Mouse (Mus musculus) testis, postnatal 10 days (tissue): ENCODE measurements around the gene Abhd17b.
"Not testable (repeated sequence)": the region's sequence is repeated elsewhere in the genome, so short reads cannot be mapped to it uniquely, and the experiment has no call there.

Experiments used
- DNase-seq: peaks from one replicate; pipeline ENCODE4 v3.0.0; 2021; ENCODE audit warnings: low spot score

The Abhd17b gene

DNA sequence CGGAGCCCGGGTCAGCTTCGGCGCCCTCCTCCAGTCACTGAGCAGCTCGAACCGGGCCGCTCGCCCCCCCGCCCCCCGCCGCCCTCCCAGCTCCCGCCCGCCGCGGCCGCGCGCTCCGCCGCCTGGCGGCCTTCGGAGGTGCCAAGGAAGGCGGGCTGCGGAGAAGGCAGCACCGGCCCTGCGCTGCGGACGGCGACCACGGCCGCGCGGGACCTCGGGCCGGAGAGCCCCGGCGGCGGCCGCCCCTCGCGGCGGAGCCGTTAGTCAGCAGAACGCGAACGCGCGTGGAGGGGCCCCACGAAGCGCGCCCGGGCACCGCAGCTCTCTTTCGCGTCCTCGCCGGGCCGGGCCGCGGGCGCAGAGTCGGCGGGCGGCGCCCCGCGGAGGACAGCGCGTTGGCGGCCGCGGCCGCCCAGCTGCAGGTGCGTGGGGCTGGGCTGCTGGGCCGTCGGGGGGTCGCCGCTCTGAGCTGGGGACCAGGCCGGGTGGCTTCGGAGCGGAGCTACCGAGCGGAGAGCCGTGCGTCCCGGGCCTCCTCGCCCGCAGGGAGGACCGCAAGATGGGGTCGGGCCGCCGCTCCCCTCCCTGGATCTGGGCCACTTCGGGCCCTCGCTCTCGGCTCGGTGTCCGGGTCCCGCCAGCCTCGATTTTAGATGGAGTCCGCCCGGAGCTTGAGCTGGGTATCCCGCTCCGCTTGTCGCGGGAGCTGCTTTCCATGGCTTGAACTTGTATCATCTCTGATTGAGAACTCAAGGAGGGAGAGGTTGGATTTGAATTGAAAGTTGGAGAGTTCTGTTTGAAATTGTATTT, at the start of gene Abhd17b:
Gene Abhd17b, plus strand, starts transcription at position 14 of the 810 bp plus-strand sequence.
- peak; percentile 74 for DNase-seq

- DNase-seq = no peak
Measured at GRCm38 (mm10) chr19:21603836-21604235, 49.1 kb upstream of the Abhd17b start.

DNA sequence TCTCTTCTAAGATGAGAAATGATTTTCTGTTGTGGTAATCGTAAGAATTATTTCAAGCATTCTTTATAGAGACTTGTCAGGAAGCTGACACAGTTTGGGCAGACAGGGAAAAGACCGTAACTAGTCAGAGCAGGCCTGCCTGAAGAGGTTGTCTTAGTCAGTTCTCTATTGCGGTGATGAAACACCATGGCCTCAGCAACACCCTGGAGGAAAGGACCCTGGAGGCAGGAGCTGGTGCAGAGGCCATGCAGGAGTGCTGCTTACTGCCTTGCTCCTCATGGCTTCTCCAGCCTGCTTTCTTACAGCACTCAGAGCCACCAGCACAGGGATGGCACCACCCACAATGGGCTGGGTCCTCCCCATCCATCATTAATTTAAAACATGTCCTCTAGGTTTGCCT, 47.7 kb upstream of the Abhd17b start:
- DNase-seq = no peak

GRCm38 (mm10) chr19:21610240-21610639, 42.7 kb upstream of the Abhd17b start:
- DNase-seq = no peak

DNA sequence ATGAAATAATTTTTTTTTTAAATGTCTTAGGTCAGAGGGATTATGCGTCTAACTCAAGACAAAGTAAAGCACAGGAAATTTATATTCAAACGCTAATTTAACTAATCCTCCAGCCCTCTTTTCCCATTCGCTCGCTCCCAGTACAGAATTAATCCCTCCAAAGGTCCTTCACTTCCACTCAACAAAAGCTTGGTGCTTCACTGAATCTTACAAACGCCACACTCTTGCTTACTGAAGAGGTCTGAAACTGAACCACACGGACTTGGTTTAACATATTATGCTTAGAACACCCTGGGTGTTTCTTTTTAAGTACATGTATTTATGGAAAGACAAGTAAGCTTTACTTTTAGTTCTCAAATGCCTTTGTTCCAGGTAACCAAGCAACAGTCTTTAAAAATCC, 41.7 kb upstream of the Abhd17b start:
- no peak for DNase-seq

DNA sequence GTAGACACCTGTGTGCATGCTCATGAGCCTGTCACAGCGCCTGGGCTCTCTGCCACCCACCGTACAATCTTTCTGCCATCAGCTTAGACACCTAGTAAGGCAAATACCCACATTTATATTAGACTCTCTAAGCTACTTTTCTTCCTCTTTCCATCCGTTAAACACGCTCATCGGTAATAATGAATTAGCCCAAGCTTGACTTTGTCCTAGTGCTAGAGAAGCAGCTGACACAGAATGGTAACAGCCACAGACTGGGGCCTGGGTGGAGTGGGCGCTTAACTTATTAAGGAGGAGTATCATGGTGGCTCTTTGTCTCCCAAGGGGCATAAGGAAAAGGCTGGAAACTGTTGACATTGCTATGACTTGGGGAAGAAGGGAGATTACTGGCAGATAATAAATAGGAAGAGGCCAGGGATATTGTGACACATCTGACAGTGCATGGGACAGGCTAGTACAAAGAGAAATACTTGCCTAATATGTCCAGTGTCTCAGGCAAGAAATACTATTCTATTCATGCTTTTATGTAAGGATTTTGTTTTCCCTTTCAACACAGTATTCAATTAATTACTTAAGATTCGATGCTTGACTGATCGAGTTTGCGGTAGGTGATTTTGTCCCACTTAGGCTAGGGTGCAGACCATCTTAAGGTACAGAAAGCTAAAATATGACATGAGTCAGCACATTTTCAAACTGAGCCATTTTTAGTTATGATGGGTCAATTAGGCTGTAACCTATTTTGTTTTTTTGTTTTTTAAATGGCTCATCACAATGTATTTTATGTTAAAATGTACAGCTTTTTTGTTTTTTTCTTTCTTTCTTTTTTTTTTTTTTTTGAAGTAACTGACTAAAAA, 41.0 kb upstream of the Abhd17b start:
- no peak for DNase-seq

DNA sequence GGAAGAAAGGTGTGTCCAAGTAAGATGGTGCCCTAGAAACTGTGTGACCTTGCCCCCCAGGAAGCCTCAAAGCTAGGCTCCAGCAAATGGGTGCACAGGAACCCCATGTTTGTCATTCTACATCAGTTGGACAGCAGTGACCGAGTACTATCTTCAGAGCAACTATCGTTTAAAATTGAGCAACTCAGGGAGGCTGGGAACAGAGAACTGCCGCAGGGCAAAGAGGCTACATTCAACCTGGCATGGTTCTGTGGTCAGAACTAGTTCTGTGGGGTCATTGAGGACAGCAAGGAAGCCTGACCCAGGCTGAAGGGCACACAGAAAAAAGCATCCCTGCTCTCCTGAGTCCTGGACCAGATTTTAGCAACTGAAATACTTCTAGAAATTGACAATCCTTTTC, 37.2 kb upstream of the Abhd17b start:
- no peak for DNase-seq

DNA sequence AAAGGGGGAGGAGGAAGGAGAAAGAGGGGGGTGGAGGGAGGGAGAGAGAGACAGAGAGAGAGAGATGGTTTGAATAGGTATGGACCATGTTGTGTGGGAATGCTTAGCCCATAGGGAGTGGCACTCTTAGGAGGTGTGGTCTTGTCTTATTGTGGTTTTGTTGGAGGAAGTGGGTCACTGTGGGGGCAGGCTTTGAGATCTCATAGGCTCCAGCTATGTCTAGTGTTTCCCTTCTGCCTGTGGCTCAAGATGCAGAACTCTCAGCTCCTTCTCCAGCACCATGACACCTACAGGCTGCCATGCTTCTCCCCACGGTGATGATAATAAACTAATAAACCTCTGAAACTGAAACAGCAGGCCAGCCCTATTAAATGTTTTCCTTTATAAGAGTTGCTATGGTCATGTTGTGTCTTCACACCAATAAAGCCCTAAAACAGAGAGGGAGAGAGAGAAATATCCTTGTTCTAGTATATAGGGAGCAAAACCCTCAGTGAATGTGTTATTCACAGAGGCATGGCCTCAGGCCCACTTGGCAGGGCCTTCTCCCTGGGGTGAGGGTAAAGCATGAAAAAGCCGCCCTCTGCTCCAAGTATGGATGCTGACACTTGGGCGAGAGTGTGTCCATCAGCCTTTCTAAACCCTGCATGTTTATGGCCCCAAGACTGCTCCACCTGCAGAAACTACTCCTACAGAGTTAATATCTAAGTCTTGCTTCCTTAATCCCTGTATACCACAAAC, 29.4 kb upstream of the Abhd17b start:
- no peak for DNase-seq

- DNase-seq = no peak
Measured at GRCm38 (mm10) chr19:21624148-21624535, 28.8 kb upstream of the Abhd17b start.

DNA sequence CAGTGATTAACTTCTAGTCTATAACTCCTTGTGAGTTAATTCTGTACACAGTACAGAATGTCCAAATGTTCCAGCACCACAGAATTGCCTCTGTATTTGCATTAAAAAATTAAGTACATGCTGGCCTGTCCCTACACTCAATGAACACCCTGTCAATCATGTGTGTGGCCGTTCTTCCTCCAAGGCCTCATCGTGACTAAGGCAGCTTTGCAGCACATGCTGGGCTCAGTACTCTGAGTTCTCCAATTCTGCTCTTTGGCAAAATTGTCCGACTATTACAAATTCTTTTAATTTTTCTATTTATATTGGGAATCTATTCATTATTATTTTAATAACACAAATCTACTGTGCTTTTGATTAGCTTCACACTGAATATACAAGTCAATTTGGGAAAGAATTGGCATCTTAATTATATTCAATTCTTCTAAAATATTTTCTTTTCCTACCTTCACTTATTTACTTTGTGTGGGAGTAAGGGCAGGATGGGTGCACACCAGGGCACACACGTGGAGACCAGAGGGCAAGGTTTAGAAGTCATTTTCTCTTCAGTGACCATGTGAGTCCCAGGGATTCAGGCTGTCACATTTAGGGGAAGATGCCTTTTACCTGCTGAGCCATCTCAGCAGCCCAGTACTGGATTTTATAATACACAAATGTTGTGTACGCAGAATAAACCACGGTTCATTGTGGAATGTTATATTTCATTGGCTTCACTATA, 26.6 kb upstream of the Abhd17b start:
- DNase-seq = no peak

- not testable (repeated sequence) for DNase-seq
Measured at GRCm38 (mm10) chr19:21628440-21628839, 24.5 kb upstream of the Abhd17b start.

DNA sequence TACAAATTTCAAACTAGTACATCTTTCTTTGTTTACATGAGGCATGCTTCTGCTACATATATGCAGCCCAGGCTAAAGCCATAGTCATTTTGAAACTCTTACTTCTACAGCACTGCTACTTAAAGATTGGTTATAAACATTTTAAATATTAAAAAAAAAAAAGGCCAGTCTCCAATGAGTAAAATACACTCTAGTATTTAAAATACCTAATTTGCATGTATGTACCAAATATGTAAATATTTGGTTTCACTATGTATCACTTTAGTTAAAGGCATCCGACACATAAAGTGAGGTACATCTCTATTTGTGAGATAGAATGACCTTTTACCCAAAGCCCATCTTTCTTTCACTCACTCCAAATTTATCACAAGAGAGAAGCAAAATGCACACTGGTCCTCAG, 24.0 kb upstream of the Abhd17b start:
- DNase-seq = no peak

- DNase-seq = no peak
Measured at GRCm38 (mm10) chr19:21629501-21629900, 23.5 kb upstream of the Abhd17b start.

DNA sequence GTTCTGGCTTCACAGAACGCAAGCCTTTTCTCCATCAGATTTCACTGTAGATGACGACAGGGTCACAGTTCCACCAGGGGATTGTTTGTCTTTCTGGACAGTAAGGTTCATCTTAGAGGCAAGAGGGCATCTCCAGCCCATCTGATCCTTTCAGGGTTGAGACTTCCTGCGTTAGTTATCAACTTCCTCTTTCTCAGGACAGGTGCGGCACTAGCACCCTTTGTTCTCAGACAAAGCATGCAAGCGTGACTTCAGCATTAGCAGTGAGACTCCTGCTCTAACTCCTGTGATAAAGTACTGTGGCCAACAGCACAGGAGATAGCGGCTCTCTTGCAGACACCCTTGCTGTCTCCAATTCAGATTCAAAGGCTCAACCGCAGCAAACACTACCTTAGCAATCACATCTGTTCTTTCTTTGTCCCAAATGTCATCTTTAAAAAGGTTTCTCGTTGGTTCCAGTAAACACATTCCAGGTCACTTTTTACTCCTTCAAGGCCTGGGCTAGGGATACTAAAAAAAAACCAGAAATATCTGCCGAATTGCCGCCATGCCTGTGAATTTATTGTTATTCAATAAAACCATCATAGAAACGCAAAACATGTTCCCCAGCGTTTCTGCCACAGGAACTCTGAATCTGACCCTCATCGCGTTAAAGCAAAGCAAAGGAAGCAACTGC, 22.2 kb upstream of the Abhd17b start:
- no peak for DNase-seq

- DNase-seq = no peak
Measured at GRCm38 (mm10) chr19:21635406-21635805, 17.6 kb upstream of the Abhd17b start.

GRCm38 (mm10) chr19:21636907-21637306, 16.1 kb upstream of the Abhd17b start:
- no peak for DNase-seq

GRCm38 (mm10) chr19:21637672-21638071, 15.3 kb upstream of the Abhd17b start:
- DNase-seq = no peak

GRCm38 (mm10) chr19:21643935-21644334, 9.1 kb upstream of the Abhd17b start:
- DNase-seq = no peak

- DNase-seq = no peak
Measured at GRCm38 (mm10) chr19:21645301-21645700, 7.7 kb upstream of the Abhd17b start.

GRCm38 (mm10) chr19:21646142-21646541, 6.8 kb upstream of the Abhd17b start:
- DNase-seq = no peak

- no peak for DNase-seq
Measured at GRCm38 (mm10) chr19:21651664-21652063, 1.3 kb upstream of the Abhd17b start.
